Mouse (Mus musculus) activated CD4-positive, CD25-positive, alpha-beta regulatory T cell, adult 4 months (primary cell): Measurements from ENCODE around the gene Phactr2. TPM values are rescaled to one million over a fixed set of nuclear protein-coding genes. Genes with fewer than 3 reads are reported as not detected.
"Not testable (repeated sequence)": the region's sequence is repeated elsewhere in the genome, so short reads cannot be mapped to it uniquely, and the experiment has no call there.

ENCODE experiments used
- ATAC-seq: one replicate; pipeline ENCODE4 v1.8.0; 2017
- polyA plus RNA-seq, 2 experiments: library from polyadenylated mRNA; unstranded; fragments of 100-300 nt; shearing (Covaris generic); gene quantifications; one replicate each; pipeline ENCODE4 v1.2.1; 2017

Gene Phactr2
- polyA plus RNA-seq, 2 experiments from 2014 or later: 1.7 to 3.1 TPM

DNA sequence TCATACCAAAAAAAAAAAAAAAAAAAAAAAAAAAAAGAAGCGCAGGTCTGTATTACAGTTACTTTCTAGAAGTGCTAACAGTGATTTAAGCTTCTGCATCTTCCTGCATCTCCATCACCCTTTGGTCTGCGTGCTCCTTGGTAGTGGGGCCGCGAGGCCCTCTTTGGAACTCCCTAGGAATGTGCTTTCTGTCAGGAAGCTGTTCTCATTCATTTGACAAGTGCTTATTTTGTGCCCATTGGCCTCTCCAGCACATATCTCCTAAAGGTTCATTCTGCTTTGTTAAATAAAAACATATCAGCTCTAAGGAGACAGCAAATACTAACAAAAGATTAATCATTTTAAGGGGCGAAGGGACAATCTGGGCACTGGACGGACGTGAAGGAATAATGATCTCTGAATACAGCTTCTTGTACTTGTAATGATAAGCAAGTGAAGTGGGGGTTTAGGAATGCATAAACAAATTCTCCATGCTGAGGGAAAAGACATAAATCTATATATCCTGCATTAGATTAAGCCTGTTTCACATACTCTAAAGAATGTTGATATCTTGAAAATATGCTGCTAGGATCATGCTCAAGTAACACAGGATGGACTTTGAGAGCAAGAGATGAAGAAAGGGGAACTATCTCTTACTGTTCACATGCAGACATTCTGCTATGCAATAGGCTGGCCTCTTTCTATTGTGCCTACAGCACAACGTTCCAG lies 264.1 kb downstream of the Phactr2 start:
- ATAC-seq: no peak

GRCm38 (mm10) chr10:13209506-13209905 lies 264.7 kb downstream of the Phactr2 start:
- ATAC-seq: no peak

DNA sequence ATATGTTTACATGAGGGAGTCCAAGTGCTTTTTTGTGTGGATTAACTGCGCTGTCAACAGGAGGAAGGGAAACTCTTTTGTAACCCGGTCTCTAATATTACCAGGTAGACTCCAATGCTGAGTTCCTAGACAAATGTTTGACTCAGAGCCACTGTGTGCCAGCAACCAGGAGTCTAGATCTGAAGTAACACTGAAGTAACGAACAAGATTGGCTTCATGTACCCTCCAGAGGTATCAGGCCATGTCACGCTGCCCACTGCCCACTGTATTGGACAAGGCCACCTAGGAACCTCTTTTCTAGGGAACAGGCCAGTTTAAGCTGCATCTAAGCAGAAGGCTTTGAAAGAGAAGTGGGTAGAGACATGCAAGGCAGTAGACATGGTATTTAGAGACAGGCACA lies 265.2 kb downstream of the Phactr2 start:
- ATAC-seq: no peak

DNA sequence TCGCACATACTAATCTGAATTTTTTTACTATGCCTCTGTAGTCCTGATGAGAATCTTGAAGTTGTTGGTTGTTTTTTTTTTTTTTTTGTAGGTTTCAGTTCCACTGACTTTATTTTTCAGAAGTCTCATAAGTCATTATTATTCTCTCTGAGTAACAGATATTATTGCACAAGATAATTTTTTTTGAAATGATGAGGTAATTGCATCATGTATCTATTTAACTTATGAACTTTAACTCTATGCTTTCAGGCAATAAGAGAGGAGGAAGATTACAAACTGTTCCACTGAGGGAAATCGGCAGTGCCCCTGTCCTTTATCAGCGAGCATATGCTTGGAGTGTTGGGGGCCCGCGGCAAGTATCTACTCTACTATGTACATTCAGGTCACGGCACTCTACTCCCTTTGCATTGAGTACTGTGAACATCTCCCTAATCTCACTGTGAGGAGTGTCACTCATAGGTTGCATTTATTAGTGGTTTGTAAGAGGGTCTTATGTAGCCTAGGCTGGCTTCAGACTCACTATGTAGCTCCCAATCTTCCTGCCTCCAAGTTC lies 272.4 kb downstream of the Phactr2 start:
- ATAC-seq: no peak

DNA sequence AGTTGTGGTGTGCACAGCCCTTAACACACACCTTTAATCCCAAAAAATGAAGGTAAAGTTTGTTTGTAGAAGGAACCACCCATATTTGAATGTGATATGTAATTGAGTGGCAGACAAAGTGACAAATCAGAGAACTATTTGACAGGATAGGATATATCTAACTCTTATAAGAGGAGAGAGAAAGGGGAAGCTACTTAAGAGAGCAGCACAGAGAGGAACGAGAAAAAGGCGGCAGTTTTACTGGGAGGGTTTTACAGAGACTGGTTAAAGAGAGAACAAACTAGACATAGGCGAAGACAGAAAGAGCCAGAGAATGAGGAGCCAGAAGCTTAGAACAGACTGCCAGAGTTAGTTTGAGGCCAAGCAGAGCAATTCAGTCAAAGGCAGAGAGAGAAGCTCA lies 273.4 kb downstream of the Phactr2 start:
- no peak for ATAC-seq

GRCm38 (mm10) chr10:13199234-13199633 lies 275.0 kb downstream of the Phactr2 start:
- ATAC-seq: no peak

DNA sequence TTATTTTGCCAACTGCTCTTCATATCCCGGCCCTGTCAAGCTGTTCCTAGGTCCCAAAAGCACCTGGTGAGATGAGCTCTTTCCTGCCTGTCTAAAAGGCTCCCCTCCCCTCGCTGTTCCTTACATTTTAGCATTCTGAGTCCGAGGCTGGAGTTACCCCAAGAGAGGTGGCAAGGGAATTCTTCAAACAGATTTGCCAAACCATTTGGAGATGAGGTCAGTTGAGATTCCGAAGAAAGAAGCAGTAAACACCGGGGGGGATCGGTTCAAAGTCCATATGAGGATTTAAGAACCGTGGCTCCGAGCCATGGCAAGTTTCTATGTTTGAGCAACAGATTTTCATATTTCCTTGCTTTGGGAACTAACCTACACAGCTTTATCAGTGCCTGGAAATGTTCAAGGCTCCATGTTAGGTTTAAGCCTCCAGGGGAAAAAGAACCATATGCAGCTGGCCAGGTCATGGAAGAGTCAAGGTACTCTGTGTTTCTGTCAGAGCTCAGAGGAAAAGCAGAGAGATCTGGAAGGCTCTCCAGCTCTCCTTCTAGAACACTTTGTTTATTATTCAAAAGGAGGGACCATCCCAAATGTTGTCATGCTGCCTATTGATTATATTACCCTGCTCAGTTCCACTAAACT lies 277.2 kb downstream of the Phactr2 start:
- no peak for ATAC-seq

DNA sequence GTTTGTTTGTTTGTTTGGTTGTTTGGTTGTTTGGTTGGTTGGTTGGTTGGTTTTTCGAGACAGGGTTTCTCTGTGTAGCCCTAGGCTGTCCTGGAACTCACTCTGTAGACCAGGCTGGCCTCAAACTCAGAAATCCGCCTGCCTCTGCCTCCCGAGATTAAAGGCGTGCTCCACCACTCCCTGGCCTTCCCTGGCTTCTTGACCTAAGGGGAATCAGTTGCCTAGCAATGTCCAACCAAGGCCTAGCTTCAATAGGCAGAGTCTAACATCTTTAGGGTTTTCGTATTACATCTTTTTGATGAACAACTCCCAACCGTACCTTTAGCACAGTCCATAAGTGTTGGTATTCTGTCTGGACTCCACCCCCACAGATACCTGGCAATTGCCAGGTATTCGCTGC lies 280.7 kb downstream of the Phactr2 start:
- not testable (repeated sequence) for ATAC-seq

GRCm38 (mm10) chr10:13192731-13193351 lies 281.4 kb downstream of the Phactr2 start, which contains the start of gene Ltv1:
Ltv1 (minus strand) TSS chr10:13193168.
- ATAC-seq: peak; percentile 95

- ATAC-seq: no peak
Observed at GRCm38 (mm10) chr10:13189881-13190280, 284.3 kb downstream of the Phactr2 start.

- ATAC-seq: no peak
Observed at GRCm38 (mm10) chr10:13186754-13187153, 287.5 kb downstream of the Phactr2 start.

GRCm38 (mm10) chr10:13184170-13184766 lies 289.9 kb downstream of the Phactr2 start:
- no peak for ATAC-seq

DNA sequence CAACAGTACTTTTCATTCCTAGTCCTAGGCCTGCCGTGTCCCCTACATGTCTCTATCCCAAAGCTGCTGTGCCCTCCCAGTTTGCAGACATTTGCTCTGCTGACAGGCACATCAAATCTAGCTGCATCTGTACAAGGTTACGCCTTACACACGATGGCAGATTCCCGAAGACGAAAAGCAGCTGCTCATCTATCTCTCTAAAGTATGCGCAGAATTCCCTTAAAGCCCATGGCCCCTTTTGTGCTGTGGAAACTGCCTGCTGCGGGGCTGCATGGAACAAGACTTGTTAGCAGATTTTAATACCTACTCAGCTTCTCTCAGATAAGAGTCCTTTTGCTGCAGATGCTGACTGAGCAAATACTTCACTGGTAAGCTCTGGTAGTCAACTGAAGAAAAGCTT lies 294.0 kb downstream of the Phactr2 start:
- ATAC-seq: no peak

DNA sequence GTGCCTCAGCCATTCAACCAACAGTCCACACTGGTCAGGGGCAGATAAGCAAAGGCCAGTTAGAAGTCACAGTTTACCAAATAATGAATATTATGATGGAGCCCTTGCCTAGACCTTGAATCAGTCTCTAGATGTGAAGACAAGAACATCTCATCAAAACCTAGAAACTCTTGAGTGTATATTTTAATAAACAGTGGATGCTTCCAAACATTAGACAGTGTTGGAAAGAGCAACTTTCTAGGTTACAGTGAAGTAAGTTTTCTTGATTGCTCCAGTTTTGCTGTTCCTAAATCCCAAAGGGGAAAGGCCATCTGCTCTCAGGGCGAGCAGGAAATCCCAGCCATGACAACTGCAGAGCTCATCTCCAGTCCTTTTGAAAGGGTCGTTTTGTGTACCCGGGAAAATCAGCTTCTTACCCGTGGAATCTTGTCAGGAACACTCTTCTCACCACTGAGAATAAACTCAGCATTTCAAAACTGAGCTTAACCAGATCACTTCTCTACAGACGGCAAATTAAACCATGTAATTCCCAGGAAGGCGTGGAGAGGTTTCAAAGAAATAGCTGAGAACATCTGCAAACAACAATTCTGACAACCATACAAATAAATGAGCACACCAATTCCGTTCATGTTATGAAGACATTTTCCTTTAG lies 296.1 kb downstream of the Phactr2 start, which contains the start of gene Zc2hc1b:
Gene Zc2hc1b (minus strand): TSS at position 51 of the 652 bp plus-strand sequence.
- no peak for ATAC-seq

DNA sequence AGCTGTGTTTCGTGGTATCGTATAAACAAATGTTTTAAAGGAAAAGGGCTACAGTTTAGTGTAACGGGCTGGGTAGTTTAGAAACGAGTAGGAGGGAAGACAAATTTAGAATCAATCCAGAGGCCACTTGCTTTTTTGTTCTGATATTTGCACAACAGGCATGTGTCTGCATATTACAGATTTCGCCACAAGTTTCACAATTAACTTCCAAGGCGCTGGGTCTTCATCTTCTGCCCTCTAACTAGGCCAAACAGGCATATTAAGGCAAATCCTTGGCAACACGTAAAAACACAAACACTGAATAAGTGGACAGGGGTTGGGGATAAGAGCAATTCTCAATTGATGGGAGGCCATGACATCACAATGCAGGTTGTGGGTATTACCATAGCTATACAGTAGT lies 298.3 kb downstream of the Phactr2 start:
- no peak for ATAC-seq

- no peak for ATAC-seq
Observed at GRCm38 (mm10) chr10:13172798-13173221, 301.4 kb downstream of the Phactr2 start.

DNA sequence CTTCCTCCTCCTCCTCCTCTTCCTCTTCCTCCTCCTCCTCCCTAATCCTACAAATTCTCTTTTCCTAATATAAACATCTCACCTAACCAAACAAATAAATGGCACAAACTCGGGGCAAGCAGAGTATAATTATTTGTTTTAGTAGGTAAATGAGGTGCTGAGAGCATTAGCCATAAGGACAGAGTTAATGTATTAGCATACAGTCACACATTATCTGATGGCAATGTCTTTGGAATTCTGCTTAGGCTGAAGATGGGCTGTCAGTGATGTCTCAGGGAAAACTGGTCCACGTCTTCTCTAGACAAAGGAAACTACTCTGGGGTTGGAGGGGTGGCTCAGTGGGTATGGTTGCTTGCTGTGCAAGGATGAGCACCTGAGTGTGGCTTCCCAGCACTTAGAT lies 302.8 kb downstream of the Phactr2 start:
- no peak for ATAC-seq

- ATAC-seq: no peak
Observed at GRCm38 (mm10) chr10:13170739-13171448, 303.3 kb downstream of the Phactr2 start.

- ATAC-seq: no peak
Observed at GRCm38 (mm10) chr10:13168461-13168860, 305.8 kb downstream of the Phactr2 start.

- no peak for ATAC-seq
Observed at GRCm38 (mm10) chr10:13162031-13162430, 312.2 kb downstream of the Phactr2 start.

GRCm38 (mm10) chr10:13160913-13161312 lies 313.3 kb downstream of the Phactr2 start:
- ATAC-seq: no peak
